Mouse (Mus musculus): ENCODE measurements around the gene Nfia.

GRCm38 (mm10) chr4:97817741-97818140, 45.2 kb downstream of the Nfia start:
- no peak for TF ChIP-seq CTCF (IDR thresholded peaks at IDR 0.05; ENCODE audit: insufficient read depth, low read depth, low read length)
- no peak for TF ChIP-seq POLR2A (IDR thresholded peaks at IDR 0.05; ENCODE audit: insufficient read depth, low read depth, low read length)
